Mouse (Mus musculus) MEL (cell line): ENCODE results near the gene Prss54. TPM values are rescaled to one million over a fixed set of nuclear protein-coding genes. Genes with fewer than 3 reads are reported as not detected.
A peak's percentile ranks its signal among the peaks of the same experiment; 100 is the strongest.

Source experiments
- DNase-seq: peaks from one replicate; pipeline ENCODE4 v3.0.0; 2011; ENCODE audit warnings: low read depth, low spot score
- H3K27ac ChIP-seq: 2 replicates; pipeline ENCODE4 v1.5.1; 2012; ENCODE audit warnings: low read depth, mild to moderate bottlenecking, control low read depth, low read length, moderate library complexity; ENCODE audit not compliant: control insufficient read depth
- H3K27me3 ChIP-seq, 2 experiments: fragments of 150-350 bp in 1 of 2; sonication (generic) in 1 of 2; 2 replicates each; pipeline ENCODE4 v1.6.1; 2012; ENCODE audit warnings: low read length in 2 of 2, mild to moderate bottlenecking in 2 of 2, improper control_type of control experiment in 1 of 2, moderate library complexity in 1 of 2; ENCODE audit not compliant: insufficient read depth in 2 of 2, control insufficient read depth in 1 of 2
- H3K36me3 ChIP-seq, 2 experiments: 2 replicates each; pipeline ENCODE4 v1.6.1; 2012 to 2014; ENCODE audit warnings: low read length in 2 of 2, improper control_type of control experiment in 1 of 2, inconsistent platforms in 1 of 2, mild to moderate bottlenecking in 1 of 2; ENCODE audit not compliant: insufficient read depth in 2 of 2, control insufficient read depth in 1 of 2
- H3K4me1 ChIP-seq, 2 experiments: fragments of 150-350 bp in 1 of 2; sonication (generic) in 1 of 2; 2 replicates each; pipeline ENCODE4 v1.6.1; 2012; ENCODE audit warnings: low read length in 2 of 2, improper control_type of control experiment in 1 of 2, mild to moderate bottlenecking in 1 of 2; ENCODE audit not compliant: insufficient read depth in 2 of 2, control insufficient read depth in 1 of 2
- H3K4me3 ChIP-seq, 2 experiments: fragments of 150-350 bp in 1 of 2; sonication (generic) in 1 of 2; 2 replicates each; pipeline ENCODE4 v1.5.1; 2012; ENCODE audit warnings: low read depth in 2 of 2, low read length in 2 of 2, mild to moderate bottlenecking in 2 of 2, moderate library complexity in 2 of 2, control low read depth in 1 of 2, improper control_type of control experiment in 1 of 2; ENCODE audit not compliant: control insufficient read depth in 1 of 2, insufficient read depth in 1 of 2
- H3K79me2 ChIP-seq: 2 replicates; pipeline ENCODE4 v1.6.1; 2012; ENCODE audit warnings: mild to moderate bottlenecking, low read length, moderate library complexity; ENCODE audit not compliant: control insufficient read depth, poor library complexity, insufficient read depth
- H3K9ac ChIP-seq: 2 replicates; pipeline ENCODE4 v1.6.1; 2012; ENCODE audit warnings: low read depth, mild to moderate bottlenecking, control low read depth, low read length, moderate library complexity; ENCODE audit not compliant: control insufficient read depth, poor library complexity, severe bottlenecking
- H3K9me3 ChIP-seq: fragments of 150-350 bp; sonication (generic); replicated peaks from 2 replicates; pipeline ENCODE4 v1.6.1; 2012; ENCODE audit warnings: mild to moderate bottlenecking, low read length, improper control_type of control experiment, moderate library complexity; ENCODE audit not compliant: insufficient read depth
- BHLHE40 ChIP-seq: IDR thresholded peaks from 2 replicates; pipeline ENCODE4 v1.6.1; 2012; ENCODE audit warnings: low read depth, mild to moderate bottlenecking, inconsistent platforms, low read length, improper control_type of control experiment, borderline replicate concordance
- CHD1 ChIP-seq: IDR thresholded peaks from 2 replicates; pipeline ENCODE4 v1.6.1; 2012; ENCODE audit warnings: low read depth, mild to moderate bottlenecking, inconsistent platforms, low read length, improper control_type of control experiment
- CHD2 ChIP-seq: IDR thresholded peaks from 2 replicates; pipeline ENCODE4 v1.6.1; 2011; ENCODE audit warnings: low read length, improper control_type of control experiment
- CTCF ChIP-seq, 3 experiments: IDR thresholded peaks in 2 of 3; conservative IDR thresholded peaks in 1 of 3; 2 replicates each; pipeline ENCODE4 v1.5.1; 2011 to 2012; ENCODE audit warnings: low read length in 3 of 3, low read depth in 2 of 3, mild to moderate bottlenecking in 2 of 3, improper control_type of control experiment in 1 of 3, inconsistent platforms in 1 of 3, mixed read lengths in 1 of 3, moderate library complexity in 1 of 3; ENCODE audit not compliant: control insufficient read depth in 1 of 3, insufficient read depth in 1 of 3, poor library complexity in 1 of 3, severe bottlenecking in 1 of 3
- E2F4 ChIP-seq: IDR thresholded peaks from 2 replicates; pipeline ENCODE4 v1.6.1; 2011; ENCODE audit warnings: low read depth, low read length, improper control_type of control experiment, borderline replicate concordance
- ELF1 ChIP-seq: IDR thresholded peaks from 2 replicates; pipeline ENCODE4 v1.6.1; 2014; ENCODE audit warnings: low read depth, mild to moderate bottlenecking, inconsistent platforms, low read length, improper control_type of control experiment, moderate library complexity
- ETS1 ChIP-seq: IDR thresholded peaks from 2 replicates; pipeline ENCODE4 v1.6.1; 2012; ENCODE audit warnings: low read depth, mild to moderate bottlenecking, inconsistent platforms, low read length, improper control_type of control experiment, moderate library complexity
- GABPA ChIP-seq: IDR thresholded peaks from 2 replicates; pipeline ENCODE4 v1.6.1; 2012; ENCODE audit warnings: low read depth, mild to moderate bottlenecking, inconsistent platforms, low read length, improper control_type of control experiment, moderate library complexity
- GATA1 ChIP-seq: IDR thresholded peaks from 2 replicates; pipeline ENCODE4 v1.6.1; 2011; ENCODE audit warnings: low read depth, low read length, improper control_type of control experiment
- HCFC1 ChIP-seq: IDR thresholded peaks from 2 replicates; pipeline ENCODE4 v1.6.1; 2012; ENCODE audit warnings: low read depth, mild to moderate bottlenecking, inconsistent platforms, low read length, improper control_type of control experiment, moderate library complexity
- KAT2A ChIP-seq: conservative IDR thresholded peaks from 2 replicates; pipeline ENCODE4 v1.6.1; 2012; ENCODE audit warnings: low read depth, low read length, improper control_type of control experiment, inconsistent platforms
- MAFK ChIP-seq: IDR thresholded peaks from 2 replicates; pipeline ENCODE4 v1.6.1; 2011; ENCODE audit warnings: low read depth, mild to moderate bottlenecking, low read length, improper control_type of control experiment, borderline replicate concordance
- MAX ChIP-seq: IDR thresholded peaks from 2 replicates; pipeline ENCODE4 v1.6.1; 2011; ENCODE audit warnings: low read length, improper control_type of control experiment
- MEF2A ChIP-seq: IDR thresholded peaks from 2 replicates; pipeline ENCODE4 v1.6.1; 2014; ENCODE audit warnings: low read depth, mild to moderate bottlenecking, inconsistent platforms, low read length, improper control_type of control experiment; ENCODE audit not compliant: poor library complexity, insufficient replicate concordance, severe bottlenecking; ENCODE audit errors: extremely low read depth
- MXI1 ChIP-seq: IDR thresholded peaks from 2 replicates; pipeline ENCODE4 v1.6.1; 2011; ENCODE audit warnings: mild to moderate bottlenecking, low read depth, low read length, improper control_type of control experiment
- MYC ChIP-seq: IDR thresholded peaks from 2 replicates; pipeline ENCODE4 v1.6.1; 2011; ENCODE audit warnings: low read depth, mild to moderate bottlenecking, low read length, improper control_type of control experiment, moderate library complexity
- NELFE ChIP-seq: IDR thresholded peaks from 2 replicates; pipeline ENCODE4 v1.6.1; 2011; ENCODE audit warnings: low read depth, low read length, improper control_type of control experiment
- NRF1 ChIP-seq: IDR thresholded peaks from 2 replicates; pipeline ENCODE4 v1.6.1; 2014; ENCODE audit warnings: low read depth, mild to moderate bottlenecking, inconsistent platforms, low read length, improper control_type of control experiment, moderate library complexity; ENCODE audit not compliant: poor library complexity, insufficient read depth, severe bottlenecking
- POLR2A ChIP-seq, 2 experiments: IDR thresholded peaks; 2 replicates each; pipeline ENCODE4 v1.6.1; 2011 to 2012; ENCODE audit warnings: low read length in 2 of 2, mild to moderate bottlenecking in 2 of 2, control low read depth in 1 of 2, improper control_type of control experiment in 1 of 2, low read depth in 1 of 2, moderate library complexity in 1 of 2; ENCODE audit not compliant: control insufficient read depth in 1 of 2, insufficient read depth in 1 of 2, poor library complexity in 1 of 2
- POLR2AphosphoS5 ChIP-seq: IDR thresholded peaks from 2 replicates; pipeline ENCODE4 v1.6.1; 2012; ENCODE audit warnings: low read depth, borderline replicate concordance, mild to moderate bottlenecking, inconsistent platforms, low read length, moderate library complexity, mixed read lengths
- RAD21 ChIP-seq: IDR thresholded peaks from 2 replicates; pipeline ENCODE4 v1.6.1; 2011; ENCODE audit warnings: mild to moderate bottlenecking, low read depth, low read length, improper control_type of control experiment
- RCOR1 ChIP-seq: IDR thresholded peaks from 2 replicates; pipeline ENCODE4 v1.6.1; 2012; ENCODE audit warnings: low read depth, mild to moderate bottlenecking, inconsistent platforms, low read length, improper control_type of control experiment
- SIN3A ChIP-seq: IDR thresholded peaks from 2 replicates; pipeline ENCODE4 v1.6.1; 2012; ENCODE audit warnings: low read length, improper control_type of control experiment, inconsistent platforms
- TAL1 ChIP-seq: IDR thresholded peaks from 2 replicates; pipeline ENCODE4 v1.6.1; 2012; ENCODE audit warnings: mild to moderate bottlenecking, inconsistent platforms, low read length, moderate library complexity, mixed read lengths
- TBP ChIP-seq: IDR thresholded peaks from 2 replicates; pipeline ENCODE4 v1.8.0; 2011; ENCODE audit warnings: low read depth, low read length, improper control_type of control experiment
- UBTF ChIP-seq: IDR thresholded peaks from 2 replicates; pipeline ENCODE4 v1.6.1; 2012; ENCODE audit warnings: low read depth, mild to moderate bottlenecking, inconsistent platforms, low read length, improper control_type of control experiment, moderate library complexity, borderline replicate concordance; ENCODE audit not compliant: insufficient read depth
- USF1 ChIP-seq: IDR thresholded peaks from 2 replicates; pipeline ENCODE4 v1.6.1; 2014; ENCODE audit warnings: low read depth, mild to moderate bottlenecking, inconsistent platforms, low read length, improper control_type of control experiment, moderate library complexity
- USF2 ChIP-seq, 2 experiments: IDR thresholded peaks; 2 replicates each; pipeline ENCODE4 v1.6.1; 2011 to 2012; ENCODE audit warnings: improper control_type of control experiment in 2 of 2, low read length in 2 of 2, borderline replicate concordance in 1 of 2, inconsistent platforms in 1 of 2, low read depth in 1 of 2, mild to moderate bottlenecking in 1 of 2; ENCODE audit not compliant: insufficient read depth in 1 of 2
- ZC3H11A ChIP-seq: IDR thresholded peaks from 2 replicates; pipeline ENCODE4 v1.6.1; 2012; ENCODE audit warnings: low read depth, mild to moderate bottlenecking, inconsistent platforms, low read length, improper control_type of control experiment
- ZKSCAN1 ChIP-seq: IDR thresholded peaks from 2 replicates; pipeline ENCODE4 v1.6.1; 2012; ENCODE audit warnings: low read depth, mild to moderate bottlenecking, inconsistent platforms, low read length, improper control_type of control experiment, moderate library complexity
- ZNF384 ChIP-seq: IDR thresholded peaks from 2 replicates; pipeline ENCODE4 v1.6.1; 2012; ENCODE audit warnings: low read depth, mild to moderate bottlenecking, inconsistent platforms, low read length, improper control_type of control experiment
- polyA plus RNA-seq, 2 experiments: library from polyadenylated mRNA; stranded (reverse) in 1 of 2; unstranded in 1 of 2; fragments of >175 nt in 1 of 2; fragments of >200 nt in 1 of 2; gene quantifications; 2 replicates each; pipeline versions ENCODE4 v1.2.1 to v1.2.4; 2012; ENCODE audit warnings: low replicate concordance in 2 of 2, low read depth in 1 of 2; ENCODE audit not compliant: insufficient read length in 2 of 2, insufficient read depth in 1 of 2, missing spikeins in 1 of 2
- total RNA-seq: library from RNA; depleted of rRNA; stranded (reverse); fragments of 300-350 nt; gene quantifications from 2 replicates; pipeline ENCODE4 v1.2.3, GENCODE M21; 2012

Gene Prss54
- total and polyA plus RNA-seq, 3 experiments = not detected

- Histone ChIP-seq H3K4me3 (no peak overlapping the region), H3K27ac (no peak overlapping the region), H3K27me3 (peaks cover 0 to 4% of the 10 kb centered on the region in 2 experiments), H3K9me3 (no peaks in the 10 kb centered on the region), H3K4me1 (peaks cover 0 to 10% of the 10 kb centered on the region in 2 experiments; a peak in 2 of 4 replicates), H3K79me2 (no peaks in the 10 kb centered on the region), H3K9ac (no peak overlapping the region), H3K36me3 (no peaks in the 10 kb centered on the region)
- TF ChIP-seq USF2 (IDR thresholded peaks at IDR 0.05; ENCODE audit: borderline replicate concordance in 1 of 2, insufficient read depth in 1 of 2, low read depth in 1 of 2, low read length in 2 of 2) (no peak), TBP (no peak)
- no peak for DNase-seq
These were observed 35.6 kb upstream of the Prss54 start for GRCm38 (mm10) chr8:95611769-95612168.

- Histone ChIP-seq H3K79me2 (no peaks in the 10 kb centered on the region), H3K36me3 (no peaks in the 10 kb centered on the region), H3K4me3 (peak overlapping the region in 1 of 2 experiments; percentile 31; a peak in 1 of 4 replicates), H3K9me3 (no peaks in the 10 kb centered on the region), H3K27me3 (peaks cover 0 to 4% of the 10 kb centered on the region in 2 experiments; a peak in 2 of 4 replicates), H3K9ac (no peak overlapping the region), H3K27ac (no peak overlapping the region), H3K4me1 (peaks cover 0 to 10% of the 10 kb centered on the region in 2 experiments; a peak in 2 of 4 replicates)
- DNase-seq = peak; percentile 73
- no peak for TF ChIP-seq MXI1
- TF ChIP-seq POLR2AphosphoS5 = no peak
- TF ChIP-seq KAT2A = no peak
- TF ChIP-seq NELFE = no peak
- no peak for TF ChIP-seq CTCF (IDR thresholded peaks at IDR 0.05 in 2 of 3, conservative IDR thresholded peaks at IDR 0.05 in 1 of 3; ENCODE audit: control insufficient read depth in 1 of 3, insufficient read depth in 1 of 3, low read depth in 2 of 3, low read length in 3 of 3, poor library complexity in 1 of 3, severe bottlenecking in 1 of 3)
- no peak for TF ChIP-seq HCFC1
- TF ChIP-seq CHD2 = no peak
- TF ChIP-seq ETS1 = peak; percentile 62
- no peak for TF ChIP-seq E2F4
- no peak for TF ChIP-seq MYC
- TF ChIP-seq TBP = no peak
- no peak for TF ChIP-seq NRF1
- no peak for TF ChIP-seq CHD1
- no peak for TF ChIP-seq UBTF
- TF ChIP-seq BHLHE40 = no peak
- TF ChIP-seq ZNF384 = no peak
- no peak for TF ChIP-seq ZC3H11A
- no peak for TF ChIP-seq POLR2A (IDR thresholded peaks at IDR 0.05; ENCODE audit: control insufficient read depth in 1 of 2, insufficient read depth in 1 of 2, low read depth in 1 of 2, low read length in 2 of 2, poor library complexity in 1 of 2)
- no peak for TF ChIP-seq ELF1
- no peak for TF ChIP-seq USF2 (IDR thresholded peaks at IDR 0.05; ENCODE audit: borderline replicate concordance in 1 of 2, insufficient read depth in 1 of 2, low read depth in 1 of 2, low read length in 2 of 2)
- TF ChIP-seq MEF2A = no peak
- no peak for TF ChIP-seq SIN3A
- no peak for TF ChIP-seq USF1
- TF ChIP-seq RCOR1 = no peak
- TF ChIP-seq ZKSCAN1 = no peak
- TF ChIP-seq TAL1 = no peak
- TF ChIP-seq GABPA = no peak
- TF ChIP-seq RAD21 = no peak
- peak; percentile 85 for TF ChIP-seq MAX
- peak; percentile 55; the same call in 1 of the 2 replicates for TF ChIP-seq GATA1
- peak; percentile 95 for TF ChIP-seq MAFK
These were observed 34.6 kb upstream of the Prss54 start for GRCm38 (mm10) chr8:95610749-95611148.
